Mouse (Mus musculus) CD8-positive naive resting alpha-beta T cell, adult 2 months (primary cell): ENCODE data around the gene B4gat1.
"Not testable (repeated sequence)": the region's sequence is repeated elsewhere in the genome, so short reads cannot be mapped to it uniquely, and the experiment has no call there.

Source experiments
- DNase-seq, 2 experiments: peaks; one replicate each; pipeline ENCODE4 v3.0.0; 2022; ENCODE audit warnings: low read depth in 2 of 2, low spot score in 2 of 2

Gene B4gat1

GRCm38 (mm10) chr19:5083961-5084833, 45.6 kb downstream of the B4gat1 start:
- DNase-seq: no peak

GRCm38 (mm10) chr19:5084834-5085144, 46.2 kb downstream of the B4gat1 start:
- no peak for DNase-seq

GRCm38 (mm10) chr19:5085145-5085863, 46.7 kb downstream of the B4gat1 start, which contains the start of gene Tmem151a:
TSS of gene Tmem151a (minus strand) at chr19:5085531.
- DNase-seq: no peak

GRCm38 (mm10) chr19:5086533-5086932, 47.9 kb downstream of the B4gat1 start:
- not testable (repeated sequence) for DNase-seq

GRCm38 (mm10) chr19:5087884-5088728, 49.5 kb downstream of the B4gat1 start, which contains the start of gene Yif1a:
TSS of gene Yif1a (plus strand) at chr19:5088538.
- peak; percentile 89 to 95 for DNase-seq

GRCm38 (mm10) chr19:5089324-5089723, 50.7 kb downstream of the B4gat1 start:
- no peak for DNase-seq
